Mouse (Mus musculus) liver, embryonic 14.5 days (tissue): ENCODE data around the gene Tnc. TPM values are rescaled to one million over a fixed set of nuclear protein-coding genes. Genes with fewer than 3 reads are reported as not detected.

Experiments used
- ATAC-seq: fragments of 200-750 bp; cut with Nextera tagmentation; 2 replicates; pipeline ENCODE4 v1.8.0; 2017; ENCODE audit warnings: moderate number of reproducible peaks, mild to moderate bottlenecking, moderate library complexity; ENCODE audit not compliant: insufficient read depth
- DNase-seq, 3 experiments: peaks; one replicate each; pipeline ENCODE4 v3.0.0-alpha.2; 2012 to 2013; ENCODE audit warnings: low read depth in 3 of 3, low spot score in 3 of 3
- H3K27ac ChIP-seq: fragments of 300-500 bp; sonication (generic); 2 replicates; pipeline ENCODE4 v1.5.1; 2014; ENCODE audit warnings: moderate library complexity, mild to moderate bottlenecking, control low read depth, inconsistent platforms
- H3K27me3 ChIP-seq: fragments of 300-500 bp; sonication (generic); 2 replicates; pipeline ENCODE4 v1.6.1; 2014; ENCODE audit warnings: mild to moderate bottlenecking, low read length, moderate library complexity; ENCODE audit not compliant: control insufficient read depth, insufficient read depth
- H3K36me3 ChIP-seq: fragments of 300-500 bp; sonication (generic); replicated peaks from 2 replicates; pipeline ENCODE4 v1.6.1; 2014; ENCODE audit warnings: low read depth; ENCODE audit not compliant: control insufficient read depth, insufficient read depth
- H3K4me1 ChIP-seq, 2 experiments: fragments of 200-500 bp in 1 of 2; fragments of 300-500 bp in 1 of 2; sonication (generic) in 1 of 2; replicated peaks; 2 replicates each; pipeline ENCODE4 v1.6.1; 2012 to 2014; ENCODE audit warnings: antibody characterized with exemption in 1 of 2, inconsistent platforms in 1 of 2, low read length in 1 of 2; ENCODE audit not compliant: control insufficient read depth in 2 of 2, insufficient read depth in 2 of 2
- H3K4me2 ChIP-seq: fragments of 300-500 bp; sonication (generic); 2 replicates; pipeline ENCODE4 v1.6.1; 2014; ENCODE audit warnings: low read depth, mild to moderate bottlenecking, control low read depth, moderate library complexity
- H3K4me3 ChIP-seq, 2 experiments: fragments of 200-500 bp in 1 of 2; fragments of 300-500 bp in 1 of 2; sonication (generic) in 1 of 2; 2 replicates each; pipeline ENCODE4 v1.5.1; 2012 to 2014; ENCODE audit warnings: low read depth in 2 of 2, low read length in 2 of 2, mild to moderate bottlenecking in 2 of 2, control low read depth in 1 of 2, inconsistent platforms in 1 of 2, moderate library complexity in 1 of 2; ENCODE audit not compliant: insufficient read depth in 1 of 2
- H3K9ac ChIP-seq: fragments of 300-500 bp; sonication (generic); replicated peaks from 2 replicates; pipeline ENCODE4 v1.6.1; 2014; ENCODE audit warnings: mild to moderate bottlenecking, control low read depth, moderate library complexity
- H3K9me3 ChIP-seq: fragments of 300-500 bp; sonication (generic); 2 replicates; pipeline ENCODE4 v1.6.1; 2016; ENCODE audit warnings: low read length, mixed read lengths; ENCODE audit not compliant: control insufficient read depth
- CTCF ChIP-seq: IDR thresholded peaks from 2 replicates; pipeline ENCODE4 v1.5.1; 2016; ENCODE audit warnings: antibody characterized with exemption, low read depth, control low read depth
- EP300 ChIP-seq: IDR thresholded peaks from 2 replicates; pipeline ENCODE4 v1.6.1; 2016; ENCODE audit warnings: antibody characterized with exemption, low read depth
- WGBS: fragments of 180-500 bp; shearing (Covaris S2); extraction: QIAGEN DNeasy Blood & Tissue Kit; methylation state at CpG from one replicate; pipeline ENCODE4 v1.1.7; 2014; ENCODE audit not compliant: insufficient replicate concordance; 5-methylcytosine and 5-hydroxymethylcytosine counted together
- polyA plus RNA-seq, 2 experiments: library from polyadenylated mRNA; depleted of rRNA in 1 of 2; stranded (reverse) in 1 of 2; unstranded in 1 of 2; fragments of >200 nt; fragmentation: Nextera tagmentation in 1 of 2; extraction: Ambion mirVana in 1 of 2; gene quantifications; 2 replicates each; pipeline versions ENCODE4 v1.2.1 to v1.2.3; 2012 to 2014

The Tnc gene
- polyA plus RNA-seq, 2 experiments: 1.8 to 2.0 TPM

DNA sequence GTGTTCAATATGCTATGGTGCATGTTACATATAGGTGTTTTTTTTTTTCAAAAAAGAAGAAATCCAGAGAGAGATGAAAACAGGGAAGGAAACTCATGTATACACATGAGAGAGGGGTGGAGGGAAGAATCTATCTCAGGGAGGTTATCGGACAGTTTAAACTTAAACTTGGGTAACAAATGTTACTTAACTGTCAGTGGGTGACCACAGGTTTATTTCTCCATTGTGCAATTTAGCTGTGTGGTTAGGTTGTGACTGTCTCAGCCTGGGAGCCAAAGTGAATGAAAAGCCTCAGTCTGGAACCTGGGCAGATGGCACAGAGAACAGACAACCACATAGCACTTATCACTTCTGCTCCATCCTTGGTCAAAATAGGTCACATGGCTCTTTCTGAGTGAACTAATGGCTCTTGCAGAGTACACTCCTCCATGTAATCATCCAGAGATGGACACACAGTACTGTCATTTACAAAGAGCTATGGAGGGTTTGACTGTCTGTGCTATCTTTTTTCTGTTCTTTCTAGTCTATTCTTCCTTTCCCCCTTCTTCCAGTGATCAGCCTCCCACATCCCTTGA is 39.3 kb upstream of the Tnc start:
- no peak overlapping the region for H3K4me2 ChIP-seq
- DNase-seq (peak in 1 of 3 experiments; percentile 6), ATAC-seq (no peak)
- no peak overlapping the region for H3K9ac ChIP-seq
- H3K36me3 ChIP-seq: no peaks in the 10 kb centered on the region
- H3K9me3 ChIP-seq: no peaks in the 10 kb centered on the region
- 36% methylated on average over 1 of the region's 1 CpGs for WGBS
- no peaks in the 10 kb centered on the region for H3K27me3 ChIP-seq
- no peak overlapping the region for H3K4me3 ChIP-seq
- TF ChIP-seq CTCF (no peak), EP300 (no peak)
- no peak overlapping the region for H3K27ac ChIP-seq
- H3K4me1 ChIP-seq: no peaks in the 10 kb centered on the region

DNA sequence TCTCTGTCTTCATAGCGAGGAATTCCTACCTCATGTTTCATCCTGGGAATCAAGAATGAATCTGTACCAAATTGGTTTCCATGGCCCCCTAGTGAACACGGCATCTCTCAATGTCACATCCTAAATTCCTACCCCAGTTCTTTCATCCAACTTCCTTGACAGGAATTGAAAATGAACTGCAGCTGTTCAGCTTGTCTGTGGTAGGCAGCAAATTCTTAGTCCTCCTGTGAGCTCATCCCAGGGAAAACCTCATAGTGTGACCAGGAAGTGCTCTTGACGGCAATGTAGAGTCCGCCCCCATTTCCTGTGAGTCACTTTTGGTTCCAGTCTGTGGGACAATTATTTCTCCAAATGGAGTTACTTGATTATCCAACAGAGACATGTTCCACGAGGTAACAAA is 37.0 kb upstream of the Tnc start:
- Histone ChIP-seq H3K27me3 (no peaks in the 10 kb centered on the region), H3K36me3 (no peaks in the 10 kb centered on the region)
- 39% methylated on average over 5 of the region's 5 CpGs for WGBS

DNA sequence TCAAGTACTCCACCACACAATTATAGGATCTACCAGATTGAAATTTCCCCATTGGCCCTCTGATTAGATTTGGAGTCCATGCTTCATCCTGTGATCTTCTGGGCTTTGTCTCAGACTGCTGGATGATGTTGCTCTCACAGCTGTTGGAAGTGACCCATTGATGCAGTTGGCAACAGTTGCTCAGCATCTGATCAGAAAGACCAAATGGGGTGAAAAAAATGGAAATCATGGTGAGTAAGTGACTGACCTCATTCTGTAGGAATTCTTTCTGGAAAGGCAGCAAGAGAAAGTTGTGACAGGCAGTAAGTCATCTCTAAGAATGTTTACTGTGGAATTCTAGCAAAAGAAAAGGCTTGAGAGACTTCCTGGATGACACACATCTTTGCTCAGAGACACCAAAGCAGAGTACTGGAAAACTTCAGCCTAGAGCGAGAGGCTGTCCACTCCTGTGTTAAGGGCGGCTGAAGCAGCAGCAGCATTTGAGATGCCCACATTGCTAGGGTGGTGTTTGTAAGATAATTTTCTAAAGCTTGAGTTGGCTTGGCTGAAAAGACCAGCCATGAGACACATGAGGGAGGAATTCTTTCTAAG is 31.3 kb upstream of the Tnc start:
- Histone ChIP-seq H3K4me1 (no peaks in the 10 kb centered on the region), H3K9me3 (no peaks in the 10 kb centered on the region), H3K4me3 (no peak overlapping the region), H3K36me3 (no peaks in the 10 kb centered on the region), H3K4me2 (no peak overlapping the region), H3K27me3 (no peaks in the 10 kb centered on the region), H3K9ac (no peak overlapping the region), H3K27ac (no peak overlapping the region)
- TF ChIP-seq CTCF (no peak), EP300 (no peak)
- DNase-seq (no peak), ATAC-seq (no peak)
- WGBS: 59% methylated on average over 2 of the region's 2 CpGs

More for the DNA sequence above, 37.0 kb upstream of the Tnc start:
- Histone ChIP-seq H3K4me1 (no peaks in the 10 kb centered on the region), H3K27ac (no peak overlapping the region), H3K4me3 (no peak overlapping the region), H3K9me3 (no peaks in the 10 kb centered on the region), H3K4me2 (no peak overlapping the region), H3K9ac (no peak overlapping the region)
- ATAC-seq (no peak), DNase-seq (no peak)
- no peak for TF ChIP-seq EP300
- TF ChIP-seq CTCF: no peak

DNA sequence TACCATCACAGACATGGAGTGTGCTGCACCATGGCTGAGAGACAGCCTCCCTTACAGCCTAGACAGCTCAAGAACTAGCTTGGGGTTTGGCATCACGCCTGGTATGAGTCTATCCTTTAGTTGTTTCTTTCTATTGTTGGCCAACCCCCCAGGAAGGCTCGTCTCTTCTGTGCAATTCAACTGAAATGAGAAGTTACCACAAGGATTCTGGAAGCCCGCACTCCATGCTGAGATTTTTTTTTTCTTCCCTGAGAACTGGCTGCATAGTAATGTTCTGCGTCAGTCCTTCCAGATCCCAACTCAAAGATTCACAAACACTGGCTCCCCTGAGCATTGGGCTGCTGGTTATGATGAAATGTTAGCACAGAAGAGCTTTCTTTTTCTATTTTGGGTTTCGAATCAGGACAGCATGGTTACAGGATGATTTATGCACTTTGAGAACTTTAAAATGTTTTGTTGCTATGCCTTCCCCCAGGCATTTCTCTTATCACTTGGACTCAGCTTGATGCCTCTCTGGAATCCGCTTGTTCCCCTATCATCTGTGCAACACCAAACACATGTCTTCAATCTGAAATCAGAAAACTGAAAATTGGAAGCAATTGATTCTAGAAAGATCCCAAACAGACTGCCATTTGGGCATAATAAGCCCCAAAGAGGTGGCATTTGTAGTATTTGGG is 29.7 kb upstream of the Tnc start:
- Histone ChIP-seq H3K27me3 (no peaks in the 10 kb centered on the region), H3K36me3 (no peaks in the 10 kb centered on the region), H3K9me3 (no peaks in the 10 kb centered on the region), H3K4me3 (no peak overlapping the region), H3K9ac (no peak overlapping the region), H3K27ac (no peak overlapping the region), H3K4me2 (no peak overlapping the region), H3K4me1 (no peaks in the 10 kb centered on the region)
- WGBS: 44% methylated on average over 6 of the region's 6 CpGs
- no peak for TF ChIP-seq EP300
- TF ChIP-seq CTCF: no peak
- ATAC-seq: no peak
- DNase-seq: no peak

DNA sequence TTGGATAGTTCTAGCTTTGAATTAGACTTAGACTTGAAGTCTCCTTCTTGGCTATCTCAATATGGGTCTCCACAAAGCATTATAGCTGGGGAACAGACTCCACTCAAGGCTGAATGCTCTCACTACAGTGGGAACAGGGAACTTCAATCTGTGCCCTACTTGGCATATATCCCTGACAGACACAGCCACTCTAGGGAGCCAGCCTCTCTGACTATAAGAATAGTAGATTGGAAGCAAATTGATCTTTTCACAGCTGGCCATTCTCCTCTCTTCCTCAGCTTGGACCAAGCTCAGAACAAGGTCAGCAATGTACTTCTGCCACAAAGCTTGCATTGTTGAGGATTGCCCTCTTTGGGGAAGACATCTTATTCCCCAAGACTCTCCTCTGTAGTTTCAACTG is 27.9 kb upstream of the Tnc start:
- DNase-seq (no peak), ATAC-seq (no peak)
- Histone ChIP-seq H3K4me3 (no peak overlapping the region), H3K27ac (no peak overlapping the region), H3K27me3 (no peaks in the 10 kb centered on the region), H3K4me2 (no peak overlapping the region), H3K9me3 (no peaks in the 10 kb centered on the region), H3K9ac (no peak overlapping the region), H3K4me1 (no peaks in the 10 kb centered on the region), H3K36me3 (no peaks in the 10 kb centered on the region)
- TF ChIP-seq EP300 (no peak), CTCF (no peak)
